ENCODE assay signal across 2 mouse cellular contexts in genomic region chr11:6259413-6259812, GRCm38 (mm10).
A peak's percentile ranks its signal among the peaks of the same experiment; 100 is the strongest.
TF ChIP-seq lines count a peak whose summit lies in the region.

No protein-coding gene starts in this region.

TF ChIP-seq in MEL, 35 proteins besides CTCF, POLR2A, EP300 and RAD21:
- TF ChIP-seq USF2 (IDR thresholded peaks at IDR 0.05; ENCODE audit: borderline replicate concordance in 1 of 2, insufficient read depth in 1 of 2, low read depth in 1 of 2, low read length in 2 of 2): no peak
- TF ChIP-seq POLR2AphosphoS5 (IDR thresholded peaks at IDR 0.05; ENCODE audit: borderline replicate concordance, low read depth, low read length): peak; percentile 53; the same call in 1 of the 2 replicates
TF ChIP-seq in MEL: peak in this region for 1.

TF ChIP-seq in myocyte, 11 proteins besides CTCF, POLR2A, EP300 and RAD21:
- TF ChIP-seq TCF3 (IDR thresholded peaks at IDR 0.05; ENCODE audit: insufficient read length, low read depth) (no peak), MYOG (IDR thresholded peaks at IDR 0.05; ENCODE audit: control insufficient read depth in 1 of 3, insufficient read depth in 1 of 3, insufficient read length in 2 of 3, low read depth in 2 of 3) (peak in 1 of 3 experiments; percentile 51), E2F4 (IDR thresholded peaks at IDR 0.05; ENCODE audit: insufficient read depth) (no peak), REST (IDR thresholded peaks at IDR 0.05; ENCODE audit: insufficient read depth, insufficient read length) (no peak), MYOD1 (IDR thresholded peaks at IDR 0.05; ENCODE audit: control insufficient read depth in 1 of 3, insufficient read length in 2 of 3, low read depth in 2 of 3) (peak in 2 of 3 experiments; percentile 45 to 46), TCF12 (IDR thresholded peaks at IDR 0.05; ENCODE audit: insufficient read depth, poor library complexity, severe bottlenecking) (no peak), MAX (IDR thresholded peaks at IDR 0.05; ENCODE audit: low read depth) (no peak), POLR2AphosphoS2 (IDR thresholded peaks at IDR 0.05; ENCODE audit: insufficient read length, low read depth) (no peak)
